Mouse (Mus musculus): Measurements from ENCODE around the gene Aspscr1. TPM values are rescaled to one million over a fixed set of nuclear protein-coding genes. Genes with fewer than 3 reads are reported as not detected.

Gene Aspscr1
- polyA plus RNA-seq, 1 experiment: 234 TPM

GRCm38 (mm10) chr11:120731858-120732680 lies 59.3 kb downstream of the Aspscr1 start, which contains the start of gene Cbr2:
Gene Cbr2 (minus strand): TSS chr11:120732114.
- no peak within 1 kb of the TSS for H3K27ac ChIP-seq (ENCODE audit: control insufficient read depth, insufficient read depth, low read depth, low read length)
- TF ChIP-seq POLR2A (IDR thresholded peaks at IDR 0.05; ENCODE audit: control insufficient read depth, low read depth, low read length) (no peak), CTCF (IDR thresholded peaks at IDR 0.05; ENCODE audit: control insufficient read depth, insufficient read depth, insufficient replicate concordance, low read depth, low read length) (no peak)
- H3K4me1 ChIP-seq (ENCODE audit: control insufficient read depth, insufficient read depth, low read length): peaks cover 4% of the 10 kb centered on the region; the same call in 1 of the 2 replicates
- no peak within 1 kb of the TSS for H3K4me3 ChIP-seq (ENCODE audit: control insufficient read depth, low read depth, low read length)
- H3K36me3 ChIP-seq (ENCODE audit: control insufficient read depth, insufficient read depth, low read length): no peaks in the 10 kb centered on the region
- H3K27me3 ChIP-seq (ENCODE audit: control insufficient read depth, insufficient read depth, low read length): no peaks in the 10 kb centered on the region

GRCm38 (mm10) chr11:120733521-120733920 lies 60.7 kb downstream of the Aspscr1 start:
- Histone ChIP-seq H3K4me3 (ENCODE audit: control insufficient read depth, low read depth, low read length) (no peak overlapping the region), H3K36me3 (ENCODE audit: control insufficient read depth, insufficient read depth, low read length) (no peaks in the 10 kb centered on the region), H3K27ac (ENCODE audit: control insufficient read depth, insufficient read depth, low read depth, low read length) (no peak overlapping the region), H3K27me3 (ENCODE audit: control insufficient read depth, insufficient read depth, low read length) (no peaks in the 10 kb centered on the region), H3K4me1 (ENCODE audit: control insufficient read depth, insufficient read depth, low read length) (peaks cover 4% of the 10 kb centered on the region; the same call in 1 of the 2 replicates)
- TF ChIP-seq POLR2A (IDR thresholded peaks at IDR 0.05; ENCODE audit: control insufficient read depth, low read depth, low read length): no peak
- TF ChIP-seq CTCF (IDR thresholded peaks at IDR 0.05; ENCODE audit: control insufficient read depth, insufficient read depth, insufficient replicate concordance, low read depth, low read length): no peak

GRCm38 (mm10) chr11:120736424-120736823 lies 63.7 kb downstream of the Aspscr1 start:
- TF ChIP-seq POLR2A (IDR thresholded peaks at IDR 0.05; ENCODE audit: control insufficient read depth, low read depth, low read length) (no peak), CTCF (IDR thresholded peaks at IDR 0.05; ENCODE audit: control insufficient read depth, insufficient read depth, insufficient replicate concordance, low read depth, low read length) (no peak)
- no peaks in the 10 kb centered on the region for H3K36me3 ChIP-seq (ENCODE audit: control insufficient read depth, insufficient read depth, low read length)
- no peak overlapping the region for H3K4me3 ChIP-seq (ENCODE audit: control insufficient read depth, low read depth, low read length)
- H3K27ac ChIP-seq (ENCODE audit: control insufficient read depth, insufficient read depth, low read depth, low read length): no peak overlapping the region
- H3K4me1 ChIP-seq (ENCODE audit: control insufficient read depth, insufficient read depth, low read length): no peaks in the 10 kb centered on the region
- no peaks in the 10 kb centered on the region for H3K27me3 ChIP-seq (ENCODE audit: control insufficient read depth, insufficient read depth, low read length)

DNA sequence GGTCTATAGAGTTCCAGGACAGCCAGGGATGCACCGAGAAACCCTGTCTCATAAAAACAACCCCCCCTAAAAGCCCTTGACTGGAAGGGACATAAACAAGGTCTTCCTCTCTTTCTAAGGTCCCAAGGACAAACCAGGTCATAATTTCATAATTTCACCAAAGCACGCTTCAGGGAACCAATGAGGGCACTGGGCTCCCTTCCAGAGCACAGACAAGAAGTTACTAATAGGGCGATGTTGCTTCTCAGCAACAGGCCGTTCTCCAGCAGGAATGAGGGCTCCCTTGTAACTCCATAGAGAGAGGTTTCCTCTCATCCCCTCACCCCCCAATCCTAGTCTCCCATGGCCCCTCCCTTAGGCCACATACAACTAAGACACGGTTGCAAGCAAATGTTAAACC lies 68.2 kb downstream of the Aspscr1 start:
- Histone ChIP-seq H3K27me3 (ENCODE audit: control insufficient read depth, insufficient read depth, low read length) (no peaks in the 10 kb centered on the region), H3K27ac (ENCODE audit: control insufficient read depth, insufficient read depth, low read depth, low read length) (no peak overlapping the region), H3K4me1 (ENCODE audit: control insufficient read depth, insufficient read depth, low read length) (no peaks in the 10 kb centered on the region), H3K4me3 (ENCODE audit: control insufficient read depth, low read depth, low read length) (no peak overlapping the region), H3K36me3 (ENCODE audit: control insufficient read depth, insufficient read depth, low read length) (no peaks in the 10 kb centered on the region)
- no peak for TF ChIP-seq CTCF (IDR thresholded peaks at IDR 0.05; ENCODE audit: control insufficient read depth, insufficient read depth, insufficient replicate concordance, low read depth, low read length)

DNA sequence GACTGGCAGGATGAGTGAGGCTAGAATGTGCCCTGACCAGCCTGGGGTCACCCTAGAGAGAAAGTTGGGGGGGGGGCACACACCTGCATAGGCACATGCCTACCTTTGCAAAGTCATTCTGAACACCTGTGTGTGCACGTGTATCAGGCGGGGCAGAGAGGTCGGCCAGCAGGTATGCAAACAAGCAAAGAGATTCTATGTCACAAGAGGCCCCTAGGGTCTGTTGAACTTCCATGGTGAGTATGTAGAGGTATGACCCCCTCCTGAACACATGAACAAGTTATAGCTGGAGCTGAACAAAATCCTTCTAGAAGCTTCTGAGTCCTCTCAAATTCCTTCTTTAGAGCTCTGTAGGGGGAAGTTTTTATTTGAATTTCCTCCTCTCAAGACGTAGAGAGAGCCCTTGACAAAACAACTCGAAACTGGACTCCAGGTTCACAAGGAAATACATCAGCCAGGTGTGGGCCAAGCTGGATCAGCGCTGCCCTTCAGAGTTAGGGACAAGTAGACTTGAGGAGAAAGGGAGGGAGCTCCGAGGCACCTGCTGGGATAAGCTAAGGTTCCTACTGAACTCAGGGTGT lies 71.4 kb downstream of the Aspscr1 start:
- Histone ChIP-seq H3K27ac (ENCODE audit: control insufficient read depth, insufficient read depth, low read depth, low read length) (no peak overlapping the region), H3K27me3 (ENCODE audit: control insufficient read depth, insufficient read depth, low read length) (no peaks in the 10 kb centered on the region), H3K4me3 (ENCODE audit: control insufficient read depth, low read depth, low read length) (no peak overlapping the region), H3K4me1 (ENCODE audit: control insufficient read depth, insufficient read depth, low read length) (no peaks in the 10 kb centered on the region), H3K36me3 (ENCODE audit: control insufficient read depth, insufficient read depth, low read length) (no peaks in the 10 kb centered on the region)
- no peak for TF ChIP-seq CTCF (IDR thresholded peaks at IDR 0.05; ENCODE audit: control insufficient read depth, insufficient read depth, insufficient replicate concordance, low read depth, low read length)
- TF ChIP-seq POLR2A (IDR thresholded peaks at IDR 0.05; ENCODE audit: control insufficient read depth, low read depth, low read length): no peak

DNA sequence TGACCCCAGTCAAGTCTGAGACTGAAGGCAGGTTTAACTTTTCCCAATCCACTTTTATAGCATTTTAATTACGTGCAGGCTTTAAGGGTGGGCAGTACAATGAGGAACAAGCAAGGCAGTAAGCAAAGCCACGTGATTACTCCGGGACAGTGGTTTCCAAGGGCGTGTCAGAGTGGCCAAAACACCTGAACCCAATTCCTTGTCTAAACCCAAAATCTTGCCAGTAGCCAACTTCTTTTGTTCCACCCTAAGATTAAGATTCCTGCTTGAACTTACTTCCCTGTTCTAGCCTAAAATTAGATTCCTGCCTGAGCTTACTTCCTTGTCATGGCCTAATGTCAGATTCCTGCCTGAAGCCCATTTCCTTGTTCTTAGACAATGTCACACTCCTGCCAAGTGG lies 75.2 kb downstream of the Aspscr1 start:
- peaks cover 5% of the 10 kb centered on the region for H3K4me1 ChIP-seq (ENCODE audit: control insufficient read depth, insufficient read depth, low read length)
- H3K27me3 ChIP-seq (ENCODE audit: control insufficient read depth, insufficient read depth, low read length): no peaks in the 10 kb centered on the region
- TF ChIP-seq CTCF (IDR thresholded peaks at IDR 0.05; ENCODE audit: control insufficient read depth, insufficient read depth, insufficient replicate concordance, low read depth, low read length) (no peak), POLR2A (IDR thresholded peaks at IDR 0.05; ENCODE audit: control insufficient read depth, low read depth, low read length) (no peak)
- H3K4me3 ChIP-seq (ENCODE audit: control insufficient read depth, low read depth, low read length): no peak overlapping the region
- H3K36me3 ChIP-seq (ENCODE audit: control insufficient read depth, insufficient read depth, low read length): no peaks in the 10 kb centered on the region
- H3K27ac ChIP-seq (ENCODE audit: control insufficient read depth, insufficient read depth, low read depth, low read length): no peak overlapping the region

DNA sequence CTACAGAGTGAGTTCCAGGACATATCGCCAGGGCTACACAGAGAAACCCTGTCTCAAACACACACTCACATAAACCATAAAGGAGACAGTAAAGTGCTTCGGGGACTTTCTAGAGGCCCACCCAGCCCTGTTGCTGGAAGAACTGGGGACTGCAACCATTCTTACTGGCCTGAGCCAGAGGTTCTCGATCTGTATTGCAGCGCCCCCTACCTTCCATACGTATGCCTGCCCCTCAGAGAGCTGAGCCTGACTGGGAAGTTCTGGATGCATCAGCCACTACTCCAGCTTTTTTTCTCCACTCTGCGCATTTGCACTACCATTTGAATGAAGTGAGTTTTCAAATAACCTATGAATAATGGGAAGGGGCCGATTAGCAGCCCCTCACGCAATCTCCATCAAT lies 76.7 kb downstream of the Aspscr1 start:
- peaks cover 5% of the 10 kb centered on the region for H3K4me1 ChIP-seq (ENCODE audit: control insufficient read depth, insufficient read depth, low read length)
- H3K27me3 ChIP-seq (ENCODE audit: control insufficient read depth, insufficient read depth, low read length): no peaks in the 10 kb centered on the region
- TF ChIP-seq CTCF (IDR thresholded peaks at IDR 0.05; ENCODE audit: control insufficient read depth, insufficient read depth, insufficient replicate concordance, low read depth, low read length): peak; percentile 53; the same call in 1 of the 2 replicates
- TF ChIP-seq POLR2A (IDR thresholded peaks at IDR 0.05; ENCODE audit: control insufficient read depth, low read depth, low read length): no peak
- no peak overlapping the region for H3K4me3 ChIP-seq (ENCODE audit: control insufficient read depth, low read depth, low read length)
- no peaks in the 10 kb centered on the region for H3K36me3 ChIP-seq (ENCODE audit: control insufficient read depth, insufficient read depth, low read length)
- H3K27ac ChIP-seq (ENCODE audit: control insufficient read depth, insufficient read depth, low read depth, low read length): no peak overlapping the region

Data from testis, adult 2 months (tissue).